ENCODE assay signal across 26 mouse cellular contexts in the genomic region with DNA sequence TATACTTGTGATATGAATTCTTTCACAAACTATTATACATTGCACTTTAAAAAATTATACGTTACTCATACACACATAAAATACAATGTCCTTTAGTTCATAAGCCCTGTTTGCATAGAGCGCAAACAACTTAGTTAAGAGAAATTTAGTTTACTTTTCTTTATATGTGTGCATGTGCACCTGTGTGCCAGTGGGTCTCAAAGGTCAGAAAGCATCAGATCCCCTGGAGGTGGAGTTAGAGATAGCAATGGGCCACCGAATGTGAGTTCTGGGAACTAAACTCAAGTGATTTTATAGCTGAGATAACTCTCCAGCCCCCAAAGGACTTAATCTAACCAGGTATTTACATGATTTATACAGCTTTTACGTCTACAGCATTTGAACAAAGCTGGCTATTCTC. TPM values are rescaled to one million over a fixed set of nuclear protein-coding genes. Genes with fewer than 3 reads are reported as not detected.
DNase-seq lines count a peak whose midpoint lies in the region; ATAC-seq and TF ChIP-seq lines count a peak whose summit lies in the region.
"Had no signal": no experiment of that assay in that cellular context is flagged by ENCODE, and none has a peak within 500 bp of the region (broad histone marks: within the 10 kb centered on the region; RNA-seq: fewer than 3 reads in every experiment).

No protein-coding gene starts in this region.

- peak overlapping the region; percentile 9; the same call in 1 of the 2 replicates for H3K9ac ChIP-seq in CH12.LX (ENCODE audit: insufficient read depth, low read depth)
- no peak overlapping the region for H3K9ac ChIP-seq in intestine, embryonic 16.5 days (ENCODE audit: low read depth, low read length)
- H3K9ac ChIP-seq in stomach, postnatal 0 days (ENCODE audit: low read length) = no peak overlapping the region
- no peak overlapping the region for H3K9ac ChIP-seq in forebrain, embryonic 11.5 days (ENCODE audit: low read length)
- H3K9ac ChIP-seq: embryonic facial prominence, embryonic 12.5 days; forebrain, embryonic 13.5 days; forebrain, embryonic 15.5 days; forebrain, postnatal 0 days had no signal

- 0 out of 2 replicates have a peak, but pooled peaks cover 4% of the 10 kb centered on the region for H3K79me2 ChIP-seq in CH12.LX (replicated peaks; ENCODE audit: control insufficient read depth, extremely low read depth, insufficient read depth, poor library complexity, severe bottlenecking)

- no peaks in the 10 kb centered on the region for H3K27me3 ChIP-seq in CH12.LX (replicated peaks)
- H3K27me3 ChIP-seq in intestine, embryonic 16.5 days (replicated peaks; ENCODE audit: control insufficient read depth, insufficient read depth, low read length) = no peaks in the 10 kb centered on the region
- no peaks in the 10 kb centered on the region for H3K27me3 ChIP-seq in stomach, postnatal 0 days (ENCODE audit: control insufficient read depth, insufficient read depth, low read length)
- H3K27me3 ChIP-seq in forebrain, embryonic 11.5 days (ENCODE audit: control insufficient read depth, insufficient read depth, low read length) = no peaks in the 10 kb centered on the region
- H3K27me3 ChIP-seq: embryonic facial prominence, embryonic 12.5 days; forebrain, embryonic 13.5 days; forebrain, embryonic 15.5 days had no signal

- WGBS in intestine, embryonic 16.5 days = 56% methylated on average over 4 of the region's 4 CpGs
- WGBS in stomach, postnatal 0 days = 55% methylated on average over 4 of the region's 4 CpGs
- 77% methylated on average over 4 of the region's 4 CpGs for WGBS in forebrain, embryonic 11.5 days

- no peak for TF ChIP-seq POLR2A in CH12.LX (IDR thresholded peaks at IDR 0.05; ENCODE audit: low read depth, low read length)

- in situ Hi-C loops in CH12.LX (cut with MboI; ENCODE audit: low pct_ligation_motif_present, low pct_unique_long_range_greater_than_20kb, low sequenced_read_pairs) = loop anchor here (5.0 kb wide), 1 partner anchor 52 kb away; no protein-coding TSS in a partner anchor

- no peak for TF ChIP-seq EP300 in CH12.LX (IDR thresholded peaks at IDR 0.05; ENCODE audit: low read length)
- no peak for TF ChIP-seq EP300 in stomach, postnatal 0 days (optimal IDR thresholded peaks at IDR 0.05)

- no peak overlapping the region for H3K4me3 ChIP-seq in CH12.LX (replicated peaks in 1 of 3; ENCODE audit: low read depth in 2 of 3, low read length in 2 of 3, poor library complexity in 1 of 3)
- H3K4me3 ChIP-seq in intestine, embryonic 16.5 days (ENCODE audit: low read length) = no peak overlapping the region
- H3K4me3 ChIP-seq in stomach, postnatal 0 days (ENCODE audit: low read depth, low read length) = no peak overlapping the region
- no peak overlapping the region for H3K4me3 ChIP-seq in forebrain, embryonic 11.5 days (ENCODE audit: low read depth, low read length)
- H3K4me3 ChIP-seq: embryonic facial prominence, embryonic 10.5 days; embryonic facial prominence, embryonic 12.5 days; forebrain, embryonic 13.5 days; forebrain, embryonic 15.5 days had no signal

- TF ChIP-seq RAD21 in CH12.LX (IDR thresholded peaks at IDR 0.05; ENCODE audit: low read depth, low read length) = no peak

- peak in 1 of 2 experiments; percentile 35; a peak in 2 of 4 replicates for TF ChIP-seq CTCF in CH12.LX (conservative IDR thresholded peaks at IDR 0.05 in 1 of 2, IDR thresholded peaks at IDR 0.05 in 1 of 2; ENCODE audit: low read depth in 2 of 2, low read length in 2 of 2)
- TF ChIP-seq CTCF in stomach, postnatal 0 days (IDR thresholded peaks at IDR 0.05; ENCODE audit: low read depth) = no peak

- H3K36me3 ChIP-seq in CH12.LX (replicated peaks in 1 of 2; ENCODE audit: control insufficient read depth in 1 of 2, insufficient read depth in 1 of 2, low read length in 1 of 2) = no peaks in the 10 kb centered on the region
- no peaks in the 10 kb centered on the region for H3K36me3 ChIP-seq in intestine, embryonic 16.5 days (ENCODE audit: control insufficient read depth, insufficient read depth, low read length)
- no peaks in the 10 kb centered on the region for H3K36me3 ChIP-seq in stomach, postnatal 0 days (ENCODE audit: control insufficient read depth, insufficient read depth, low read length)
- H3K36me3 ChIP-seq in forebrain, embryonic 11.5 days (ENCODE audit: control insufficient read depth, insufficient read depth, low read length) = no peaks in the 10 kb centered on the region
- H3K36me3 ChIP-seq: embryonic facial prominence, embryonic 10.5 days; embryonic facial prominence, embryonic 12.5 days; forebrain, embryonic 15.5 days had no signal

- peaks cover 7 to 57% of the 10 kb centered on the region in 2 experiments; a peak in 3 of 4 replicates for H3K4me1 ChIP-seq in CH12.LX (ENCODE audit: control insufficient read depth in 1 of 2, insufficient read depth in 2 of 2)
- H3K4me1 ChIP-seq in intestine, embryonic 16.5 days (ENCODE audit: control insufficient read depth, insufficient read depth, low read length) = no peaks in the 10 kb centered on the region
- H3K4me1 ChIP-seq in stomach, postnatal 0 days (replicated peaks; ENCODE audit: control insufficient read depth, insufficient read depth) = no peaks in the 10 kb centered on the region
- H3K4me1 ChIP-seq in forebrain, embryonic 11.5 days (replicated peaks; ENCODE audit: control insufficient read depth, insufficient read depth, low read length) = no peaks in the 10 kb centered on the region
- H3K4me1 ChIP-seq: embryonic facial prominence, embryonic 10.5 days; embryonic facial prominence, embryonic 12.5 days; forebrain, embryonic 13.5 days; forebrain, embryonic 15.5 days had no signal

- DNase-seq in CH12.LX (ENCODE audit: extremely low read depth) = no peak
- peak; percentile 29 for DNase-seq in stomach, postnatal 0 days (ENCODE audit: low spot score)
- DNase-seq in forebrain, embryonic 11.5 days (ENCODE audit: low spot score) = no peak
- DNase-seq in thymus, postnatal 36 days = no peak
- DNase-seq: adrenal gland, adult 2 months; adrenal gland, postnatal 10 days; adrenal gland, postnatal 25 days; B cell, adult 2 months; cerebellum, adult 11 months; cerebellum, adult 18-20 months; cerebellum, adult 8-10 months; cerebellum, adult 9-11 months; cerebellum, postnatal 25 days; forebrain, postnatal 0 days had no signal

- H3K9me3 ChIP-seq in CH12.LX (replicated peaks; ENCODE audit: low read length) = no peaks in the 10 kb centered on the region
- H3K9me3 ChIP-seq in intestine, embryonic 16.5 days (ENCODE audit: control insufficient read depth, low read length) = no peaks in the 10 kb centered on the region
- H3K9me3 ChIP-seq in stomach, postnatal 0 days (ENCODE audit: control insufficient read depth, low read length) = no peaks in the 10 kb centered on the region
- no peaks in the 10 kb centered on the region for H3K9me3 ChIP-seq in forebrain, embryonic 11.5 days (ENCODE audit: control insufficient read depth, low read length)
- H3K9me3 ChIP-seq: embryonic facial prominence, embryonic 10.5 days; embryonic facial prominence, embryonic 12.5 days; forebrain, embryonic 13.5 days; forebrain, embryonic 15.5 days had no signal

- H3K4me2 ChIP-seq in CH12.LX (ENCODE audit: insufficient read depth, low read depth, poor library complexity, severe bottlenecking) = peak overlapping the region; percentile 2; the same call in 1 of the 2 replicates
- H3K4me2 ChIP-seq in intestine, embryonic 16.5 days (ENCODE audit: low read depth, low read length) = no peak overlapping the region
- no peak overlapping the region for H3K4me2 ChIP-seq in stomach, postnatal 0 days (replicated peaks; ENCODE audit: low read depth)
- H3K4me2 ChIP-seq in forebrain, embryonic 11.5 days (ENCODE audit: low read depth, low read length, severe bottlenecking) = no peak overlapping the region
- H3K4me2 ChIP-seq: embryonic facial prominence, embryonic 12.5 days; forebrain, embryonic 13.5 days; forebrain, embryonic 15.5 days had no signal

- H3K27ac ChIP-seq in CH12.LX (ENCODE audit: insufficient read depth, low read depth) = no peak overlapping the region
- H3K27ac ChIP-seq in intestine, embryonic 16.5 days (ENCODE audit: low read length) = no peak overlapping the region
- no peak overlapping the region for H3K27ac ChIP-seq in stomach, postnatal 0 days (replicated peaks)
- no peak overlapping the region for H3K27ac ChIP-seq in forebrain, embryonic 11.5 days (ENCODE audit: low read depth, low read length)
- H3K27ac ChIP-seq: embryonic facial prominence, embryonic 10.5 days; embryonic facial prominence, embryonic 12.5 days; forebrain, embryonic 13.5 days; forebrain, embryonic 15.5 days had no signal

- dilution Hi-C loops in CH12.LX (cut with MboI; ENCODE audit: extremely low pct_ligation_motif_present, extremely low pct_unique_long_range_greater_than_20kb, low sequenced_read_pairs) = no loop called here

- ATAC-seq in intestine, embryonic 16.5 days = peak; percentile 76; the same call in 1 of the 2 replicates
- ATAC-seq in stomach, postnatal 0 days (ENCODE audit: low FRiP score, low TSS enrichment) = no peak; the same call in 1 of the 2 replicates
- ATAC-seq in forebrain, embryonic 11.5 days (replicated peaks; ENCODE audit: low FRiP score) = no peak
- ATAC-seq: CD4-positive, CD25-positive, alpha-beta regulatory T cell, adult 4 months; forebrain, embryonic 13.5 days; forebrain, embryonic 15.5 days; forebrain, postnatal 0 days had no signal

TF ChIP-seq in CH12.LX, 34 proteins besides CTCF, POLR2A, EP300 and RAD21 (continues in another document):
- TF ChIP-seq PAX5 (IDR thresholded peaks at IDR 0.05; ENCODE audit: low read length) = no peak

RNA-seq across cellular contexts. Expression of gene 4922502D21Rik, which starts 12.3 kb away (rescaled TPM):
- total RNA-seq in CH12.LX (2012; rRNA removed) = 2.0 and 2.8 TPM in 2 replicates
- total RNA-seq in CH12.LX (2014; rRNA removed) = 0.23 and 0.42 TPM in 2 replicates
- 0.46 and 0.61 TPM in 2 replicates for polyA plus RNA-seq in CH12.LX (2012; ENCODE audit: insufficient read length, low read depth)
- polyA plus RNA-seq in intestine, embryonic 16.5 days (2015; fragmentation: Nextera tagmentation; extraction: Ambion mirVana) = not detected in 2 replicates
- not detected in 2 replicates for polyA plus RNA-seq in stomach, postnatal 0 days (2015; fragmentation: Nextera tagmentation; extraction: Ambion mirVana)
- polyA plus RNA-seq in forebrain, embryonic 11.5 days (2014; fragmentation: Nextera tagmentation; extraction: Ambion mirVana) = not detected in 2 replicates
- total RNA-seq: adrenal gland, adult 2 months; adrenal gland, postnatal 10 days; adrenal gland, postnatal 25 days; adrenal gland, postnatal 4 days; ES-E14; forebrain, postnatal 0 days; MEL had no signal
- polyA plus RNA-seq: adrenal gland, adult 2 months; brain, embryonic 14.5 days; CD4-positive, CD25-positive, alpha-beta regulatory T cell, adult 4 months; cortical plate, adult 2 months; embryonic facial prominence, embryonic 10.5 days; embryonic facial prominence, embryonic 12.5 days; embryonic facial prominence, embryonic 14.5 days; forebrain, embryonic 13.5 days; forebrain, embryonic 15.5 days; forebrain, postnatal 0 days had no signal

RNA-seq across cellular contexts. Expression of gene Clec12a, which starts 23.2 kb away (rescaled TPM):
- total RNA-seq in CH12.LX (2012; rRNA removed) = 1.7 TPM in 2 replicates
- 11.9 and 12.6 TPM in 2 replicates for total RNA-seq in CH12.LX (2014; rRNA removed)
- polyA plus RNA-seq in CH12.LX (2012; ENCODE audit: insufficient read length, low read depth) = 6.5 and 8.0 TPM in 2 replicates
- 0.77 and 0.88 TPM in 2 replicates for polyA plus RNA-seq in intestine, embryonic 16.5 days (2015; fragmentation: Nextera tagmentation; extraction: Ambion mirVana)
- polyA plus RNA-seq in stomach, postnatal 0 days (2015; fragmentation: Nextera tagmentation; extraction: Ambion mirVana) = 0.40 and 0.61 TPM in 2 replicates
- polyA plus RNA-seq in forebrain, embryonic 11.5 days (2014; fragmentation: Nextera tagmentation; extraction: Ambion mirVana) = 0.19 and 0.39 TPM in 2 replicates
- total RNA-seq: ES-E14, MEL had no signal

RNA-seq across cellular contexts. Expression of gene Cd69, which starts 44.1 kb away (rescaled TPM):
- 112 and 132 TPM in 2 replicates for total RNA-seq in CH12.LX (2012; rRNA removed)
- 229 and 269 TPM in 2 replicates for total RNA-seq in CH12.LX (2014; rRNA removed)
- 71.2 and 71.3 TPM in 2 replicates for polyA plus RNA-seq in CH12.LX (2012; ENCODE audit: insufficient read length, low read depth)
- 0.24 and 0.37 TPM in 2 replicates for polyA plus RNA-seq in intestine, embryonic 16.5 days (2015; fragmentation: Nextera tagmentation; extraction: Ambion mirVana)
- 0.15 and 0.18 TPM in 2 replicates for polyA plus RNA-seq in stomach, postnatal 0 days (2015; fragmentation: Nextera tagmentation; extraction: Ambion mirVana)
- polyA plus RNA-seq in forebrain, embryonic 11.5 days (2014; fragmentation: Nextera tagmentation; extraction: Ambion mirVana) = not detected in 2 replicates
- total RNA-seq: forebrain, postnatal 0 days; MEL had no signal
- polyA plus RNA-seq: adrenal gland, adult 2 months; brain, embryonic 14.5 days; cortical plate, adult 2 months; embryonic facial prominence, embryonic 10.5 days; embryonic facial prominence, embryonic 12.5 days; forebrain, embryonic 13.5 days; forebrain, embryonic 15.5 days had no signal

Comparison
In these comparisons a context has a peak if more than half of its experiments do, and no peak if none do; other contexts are left out.
1. RNA of gene Cd69, which starts 44.1 kb away (polyA plus RNA-seq): 71.2 to 71.3 TPM in CH12.LX; 0.24 to 0.37 TPM in intestine, embryonic 16.5 days, 0.15 to 0.18 TPM in stomach, postnatal 0 days and not detected in forebrain, embryonic 11.5 days; every median in the first group is over 10 times any median in the second.